Mouse (Mus musculus) liver, embryonic 16.5 days (tissue): ENCODE measurements around the gene Irak1. TPM values are rescaled to one million over a fixed set of nuclear protein-coding genes. Genes with fewer than 3 reads are reported as not detected.

Experiments used
- ATAC-seq: fragments of 200-750 bp; cut with Nextera tagmentation; 2 replicates; pipeline ENCODE4 v1.8.0; 2017; ENCODE audit warnings: low read depth, mild to moderate bottlenecking, moderate number of reproducible peaks, moderate library complexity
- H3K27ac ChIP-seq: fragments of 300-500 bp; sonication (generic); 2 replicates; pipeline ENCODE4 v1.5.1; 2014; ENCODE audit warnings: mild to moderate bottlenecking, low read length
- H3K27me3 ChIP-seq: fragments of 300-500 bp; sonication (generic); 2 replicates; pipeline ENCODE4 v1.6.1; 2014; ENCODE audit warnings: low read depth, low read length, mixed read lengths; ENCODE audit not compliant: control insufficient read depth, insufficient read depth
- H3K36me3 ChIP-seq: fragments of 300-500 bp; sonication (generic); 2 replicates; pipeline ENCODE4 v1.6.1; 2014; ENCODE audit warnings: mild to moderate bottlenecking; ENCODE audit not compliant: control insufficient read depth, insufficient read depth
- H3K4me1 ChIP-seq: fragments of 300-500 bp; sonication (generic); 2 replicates; pipeline ENCODE4 v1.6.1; 2014; ENCODE audit warnings: low read depth, low read length, mixed read lengths; ENCODE audit not compliant: control insufficient read depth
- H3K4me2 ChIP-seq: fragments of 300-500 bp; sonication (generic); 2 replicates; pipeline ENCODE4 v1.6.1; 2014; ENCODE audit warnings: low read depth, low read length, mixed read lengths
- H3K4me3 ChIP-seq: fragments of 300-500 bp; sonication (generic); 2 replicates; pipeline ENCODE4 v1.5.1; 2014; ENCODE audit warnings: low read depth, mild to moderate bottlenecking, low read length
- H3K9ac ChIP-seq: fragments of 300-500 bp; sonication (generic); 2 replicates; pipeline ENCODE4 v1.6.1; 2014; ENCODE audit warnings: low read depth, low read length
- H3K9me3 ChIP-seq: fragments of 300-500 bp; sonication (generic); replicated peaks from 2 replicates; pipeline ENCODE4 v1.6.1; 2016; ENCODE audit warnings: low read length; ENCODE audit not compliant: control insufficient read depth
- WGBS: fragments of 180-500 bp; shearing (Covaris S2); extraction: QIAGEN DNeasy Blood & Tissue Kit; methylation state at CpG from one replicate; pipeline ENCODE4 v1.1.7; 2014; ENCODE audit not compliant: insufficient replicate concordance; 5-methylcytosine and 5-hydroxymethylcytosine counted together
- polyA plus RNA-seq: library from polyadenylated mRNA; unstranded; fragments of >200 nt; fragmentation: Nextera tagmentation; extraction: Ambion mirVana; gene quantifications from 2 replicates; pipeline ENCODE4 v1.2.1, GENCODE M21; 2015

The Irak1 gene
- polyA plus RNA-seq = 19.9 and 25.7 TPM in 2 replicates

GRCm38 (mm10) chrX:74023188-74024049 is at the start of gene Irak1:
Gene Irak1 (minus strand): TSS chrX:74023918.
- H3K4me3 ChIP-seq = peak within 1 kb of the TSS; percentile 76
- no peaks in the 10 kb centered on the region; the same call in 1 of the 2 replicates for H3K27me3 ChIP-seq
- peaks cover 13% of the 10 kb centered on the region for H3K4me1 ChIP-seq
- no peaks in the 10 kb centered on the region for H3K9me3 ChIP-seq
- H3K9ac ChIP-seq = peak within 1 kb of the TSS; percentile 85
- ATAC-seq = peak; percentile 91
- H3K36me3 ChIP-seq = peaks cover 2% of the 10 kb centered on the region; the same call in 1 of the 2 replicates
- WGBS = 19% methylated on average over 71 of the region's 72 CpGs
- peak within 1 kb of the TSS; percentile 77 for H3K27ac ChIP-seq
- H3K4me2 ChIP-seq = peak within 1 kb of the TSS; percentile 64

GRCm38 (mm10) chrX:74070794-74071193 is 47.1 kb upstream of the Irak1 start:
- Histone ChIP-seq H3K4me3 (no peak overlapping the region), H3K9me3 (no peaks in the 10 kb centered on the region), H3K27ac (no peak overlapping the region), H3K9ac (no peak overlapping the region), H3K36me3 (no peaks in the 10 kb centered on the region), H3K4me2 (no peak overlapping the region), H3K27me3 (no peaks in the 10 kb centered on the region), H3K4me1 (no peaks in the 10 kb centered on the region)
- ATAC-seq = no peak

GRCm38 (mm10) chrX:74067891-74068290 is 44.2 kb upstream of the Irak1 start:
- Histone ChIP-seq H3K27me3 (no peaks in the 10 kb centered on the region), H3K9me3 (no peaks in the 10 kb centered on the region), H3K4me1 (no peaks in the 10 kb centered on the region), H3K9ac (no peak overlapping the region), H3K4me2 (no peak overlapping the region), H3K4me3 (no peak overlapping the region), H3K36me3 (no peaks in the 10 kb centered on the region), H3K27ac (no peak overlapping the region)
- WGBS = 67% methylated on average over 9 of the region's 9 CpGs
- ATAC-seq = no peak

GRCm38 (mm10) chrX:74045107-74045506 is 21.4 kb upstream of the Irak1 start:
- Histone ChIP-seq H3K9ac (no peak overlapping the region), H3K9me3 (no peaks in the 10 kb centered on the region), H3K4me2 (no peak overlapping the region), H3K36me3 (no peaks in the 10 kb centered on the region), H3K27me3 (no peaks in the 10 kb centered on the region), H3K4me3 (no peak overlapping the region), H3K4me1 (no peaks in the 10 kb centered on the region; the same call in 1 of the 2 replicates), H3K27ac (no peak overlapping the region)
- 18% methylated on average over 1 of the region's 1 CpGs for WGBS
- ATAC-seq = no peak

GRCm38 (mm10) chrX:74037702-74038375 is 14.1 kb upstream of the Irak1 start:
- Histone ChIP-seq H3K36me3 (peaks cover 10% of the 10 kb centered on the region), H3K9ac (no peak overlapping the region), H3K4me1 (no peaks in the 10 kb centered on the region), H3K9me3 (no peaks in the 10 kb centered on the region), H3K27ac (no peak overlapping the region), H3K4me3 (no peak overlapping the region), H3K4me2 (no peak overlapping the region), H3K27me3 (no peaks in the 10 kb centered on the region)
- ATAC-seq = no peak
- WGBS = 74% methylated on average over 5 of the region's 5 CpGs

- Histone ChIP-seq H3K36me3 (no peaks in the 10 kb centered on the region), H3K4me1 (no peaks in the 10 kb centered on the region), H3K4me2 (no peak overlapping the region), H3K27ac (no peak overlapping the region), H3K9me3 (no peaks in the 10 kb centered on the region), H3K4me3 (no peak overlapping the region), H3K27me3 (no peaks in the 10 kb centered on the region; the same call in 1 of the 2 replicates), H3K9ac (no peak overlapping the region)
- 69% methylated on average over 1 of the region's 1 CpGs for WGBS
- no peak for ATAC-seq
Observed at GRCm38 (mm10) chrX:74030000-74030399, 6.3 kb upstream of the Irak1 start.

GRCm38 (mm10) chrX:74022795-74023187 is 927 bp downstream of the Irak1 start:
- Histone ChIP-seq H3K4me2 (peak overlapping the region; percentile 64), H3K36me3 (peaks cover 2% of the 10 kb centered on the region; the same call in 1 of the 2 replicates), H3K27ac (peak overlapping the region; percentile 17; the same call in 1 of the 2 replicates), H3K4me1 (peaks cover 13% of the 10 kb centered on the region), H3K27me3 (no peaks in the 10 kb centered on the region; the same call in 1 of the 2 replicates), H3K4me3 (peak overlapping the region; percentile 76), H3K9me3 (no peaks in the 10 kb centered on the region), H3K9ac (peak overlapping the region; percentile 85)
- WGBS = 15% methylated on average over 6 of the region's 6 CpGs
- ATAC-seq = no peak

GRCm38 (mm10) chrX:74014597-74014996 is 9.1 kb downstream of the Irak1 start:
- Histone ChIP-seq H3K9ac (no peak overlapping the region), H3K4me1 (no peaks in the 10 kb centered on the region), H3K36me3 (no peaks in the 10 kb centered on the region), H3K4me3 (no peak overlapping the region), H3K4me2 (no peak overlapping the region), H3K27me3 (no peaks in the 10 kb centered on the region), H3K9me3 (no peaks in the 10 kb centered on the region), H3K27ac (no peak overlapping the region)
- WGBS = 78% methylated on average over 1 of the region's 1 CpGs
- no peak for ATAC-seq

GRCm38 (mm10) chrX:74008063-74008462 is 15.7 kb downstream of the Irak1 start:
- no peaks in the 10 kb centered on the region for H3K9me3 ChIP-seq
- H3K27ac ChIP-seq = no peak overlapping the region
- no peaks in the 10 kb centered on the region for H3K4me1 ChIP-seq
- no peak overlapping the region for H3K9ac ChIP-seq
- no peak overlapping the region for H3K4me2 ChIP-seq
- H3K27me3 ChIP-seq = no peaks in the 10 kb centered on the region; the same call in 1 of the 2 replicates
- 53% methylated on average over 8 of the region's 8 CpGs for WGBS
- no peak overlapping the region for H3K4me3 ChIP-seq
- no peaks in the 10 kb centered on the region for H3K36me3 ChIP-seq
- no peak for ATAC-seq
